Mouse (Mus musculus): ENCODE results near the gene Ptprr. TPM values are rescaled to one million over a fixed set of nuclear protein-coding genes. Genes with fewer than 3 reads are reported as not detected.

The Ptprr gene
- total and polyA plus RNA-seq, 2 experiments from 2014 or later = 20.8 to 22.9 TPM

- H3K9me3 ChIP-seq (ENCODE audit: low read length) = no peaks in the 10 kb centered on the region
- no peak overlapping the region for H3K27ac ChIP-seq
- ATAC-seq = no peak
- H3K4me3 ChIP-seq (ENCODE audit: low read length) = no peak overlapping the region
- H3K36me3 ChIP-seq (ENCODE audit: insufficient read depth, low read length) = no peaks in the 10 kb centered on the region
- no peak for TF ChIP-seq CTCF (IDR thresholded peaks at IDR 0.05; ENCODE audit: low read depth)
- WGBS = 92% methylated on average over 4 of the region's 4 CpGs
- H3K4me2 ChIP-seq (ENCODE audit: low read depth, low read length) = no peak overlapping the region
- H3K27me3 ChIP-seq (ENCODE audit: insufficient read depth, low read length) = no peaks in the 10 kb centered on the region
- no peak overlapping the region for H3K9ac ChIP-seq (replicated peaks; ENCODE audit: low read length)
- no peaks in the 10 kb centered on the region for H3K4me1 ChIP-seq (ENCODE audit: insufficient read depth, low read length)
- DNase-seq (ENCODE audit: low spot score) = no peak
These were observed 113.2 kb downstream of the Ptprr start for GRCm38 (mm10) chr10:116131223-116131622.

- Histone ChIP-seq H3K27me3 (ENCODE audit: insufficient read depth, low read length) (no peaks in the 10 kb centered on the region), H3K36me3 (ENCODE audit: insufficient read depth, low read length) (no peaks in the 10 kb centered on the region), H3K4me3 (ENCODE audit: low read length) (no peak overlapping the region), H3K27ac (no peak overlapping the region), H3K4me2 (ENCODE audit: low read depth, low read length) (no peak overlapping the region), H3K9ac (replicated peaks; ENCODE audit: low read length) (no peak overlapping the region), H3K9me3 (ENCODE audit: low read length) (no peaks in the 10 kb centered on the region), H3K4me1 (ENCODE audit: insufficient read depth, low read length) (no peaks in the 10 kb centered on the region)
- no peak for ATAC-seq
- no peak for TF ChIP-seq CTCF (IDR thresholded peaks at IDR 0.05; ENCODE audit: low read depth)
- 84% methylated on average over 4 of the region's 4 CpGs for WGBS
- DNase-seq (ENCODE audit: low spot score) = no peak
These were observed 114.2 kb downstream of the Ptprr start for GRCm38 (mm10) chr10:116132233-116132632.

DNA sequence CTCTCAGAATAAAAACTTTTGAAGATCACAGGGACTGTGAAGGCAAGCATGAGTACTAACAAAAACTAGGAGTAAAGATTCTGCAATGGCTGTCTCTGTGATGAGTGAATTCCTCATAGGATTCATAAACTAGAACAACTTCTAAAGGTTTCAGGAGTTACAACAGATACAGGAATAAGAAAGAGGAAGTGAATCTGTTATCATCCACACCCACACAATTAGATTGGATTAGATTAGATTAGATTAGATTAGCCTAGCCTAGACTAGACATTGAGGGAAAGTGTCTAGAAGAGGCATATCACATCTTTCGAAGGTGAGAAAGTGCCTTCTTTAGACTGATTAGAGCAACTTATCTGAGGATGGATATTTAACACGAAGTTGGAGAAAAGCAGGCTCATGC lies 117.2 kb downstream of the Ptprr start:
- H3K4me1 ChIP-seq (ENCODE audit: insufficient read depth, low read length) = no peaks in the 10 kb centered on the region
- ATAC-seq = no peak
- H3K36me3 ChIP-seq (ENCODE audit: insufficient read depth, low read length) = no peaks in the 10 kb centered on the region
- no peak overlapping the region for H3K4me3 ChIP-seq (ENCODE audit: low read length)
- H3K27me3 ChIP-seq (ENCODE audit: insufficient read depth, low read length) = no peaks in the 10 kb centered on the region
- 88% methylated on average over 2 of the region's 2 CpGs for WGBS
- no peak for TF ChIP-seq CTCF (IDR thresholded peaks at IDR 0.05; ENCODE audit: low read depth)
- no peak overlapping the region for H3K4me2 ChIP-seq (ENCODE audit: low read depth, low read length)
- no peaks in the 10 kb centered on the region for H3K9me3 ChIP-seq (ENCODE audit: low read length)
- no peak overlapping the region for H3K27ac ChIP-seq
- H3K9ac ChIP-seq (replicated peaks; ENCODE audit: low read length) = no peak overlapping the region
- DNase-seq (ENCODE audit: low spot score) = no peak

- Histone ChIP-seq H3K4me3 (ENCODE audit: low read length) (no peak overlapping the region), H3K36me3 (ENCODE audit: insufficient read depth, low read length) (no peaks in the 10 kb centered on the region), H3K27me3 (ENCODE audit: insufficient read depth, low read length) (no peaks in the 10 kb centered on the region), H3K27ac (no peak overlapping the region), H3K4me1 (ENCODE audit: insufficient read depth, low read length) (no peaks in the 10 kb centered on the region), H3K9ac (replicated peaks; ENCODE audit: low read length) (no peak overlapping the region), H3K4me2 (ENCODE audit: low read depth, low read length) (no peak overlapping the region), H3K9me3 (ENCODE audit: low read length) (no peaks in the 10 kb centered on the region)
- WGBS = 93% methylated on average over 8 of the region's 8 CpGs
- ATAC-seq (no peak), DNase-seq (ENCODE audit: low spot score) (no peak)
- no peak for TF ChIP-seq CTCF (IDR thresholded peaks at IDR 0.05; ENCODE audit: low read depth)
These were observed 122.2 kb downstream of the Ptprr start for GRCm38 (mm10) chr10:116140226-116140625.

DNA sequence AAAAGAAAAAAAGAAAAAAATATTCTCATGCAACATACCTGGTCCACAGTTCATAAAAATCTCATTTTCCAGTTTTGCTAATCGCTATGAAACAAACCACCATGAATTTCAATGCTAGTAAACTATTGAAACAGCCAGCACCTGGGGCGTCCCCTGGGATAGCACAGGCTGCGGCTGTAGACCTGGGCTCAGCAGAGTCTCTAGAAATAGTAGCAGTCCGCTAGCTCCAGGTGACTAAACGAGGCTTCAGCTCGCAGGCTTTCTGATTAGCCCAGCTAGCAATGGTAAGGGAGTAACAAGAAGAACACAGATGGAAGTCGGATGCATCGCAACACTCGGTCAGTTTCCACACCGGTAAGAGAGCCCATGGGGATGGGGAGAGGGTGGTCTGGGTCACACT lies 125.7 kb downstream of the Ptprr start:
- TF ChIP-seq CTCF (IDR thresholded peaks at IDR 0.05; ENCODE audit: low read depth) = no peak
- Histone ChIP-seq H3K4me3 (ENCODE audit: low read length) (no peak overlapping the region), H3K9me3 (ENCODE audit: low read length) (no peaks in the 10 kb centered on the region), H3K4me1 (ENCODE audit: insufficient read depth, low read length) (no peaks in the 10 kb centered on the region), H3K27me3 (ENCODE audit: insufficient read depth, low read length) (no peaks in the 10 kb centered on the region), H3K27ac (no peak overlapping the region), H3K36me3 (ENCODE audit: insufficient read depth, low read length) (no peaks in the 10 kb centered on the region), H3K9ac (replicated peaks; ENCODE audit: low read length) (no peak overlapping the region), H3K4me2 (ENCODE audit: low read depth, low read length) (no peak overlapping the region)
- DNase-seq (ENCODE audit: low spot score) = no peak
- no peak for ATAC-seq
- 82% methylated on average over 10 of the region's 10 CpGs for WGBS

GRCm38 (mm10) chr10:116146091-116146490 lies 128.1 kb downstream of the Ptprr start:
- DNase-seq (ENCODE audit: low spot score) (peak; percentile 21), ATAC-seq (no peak)
- H3K4me2 ChIP-seq (ENCODE audit: low read depth, low read length) = no peak overlapping the region

DNA sequence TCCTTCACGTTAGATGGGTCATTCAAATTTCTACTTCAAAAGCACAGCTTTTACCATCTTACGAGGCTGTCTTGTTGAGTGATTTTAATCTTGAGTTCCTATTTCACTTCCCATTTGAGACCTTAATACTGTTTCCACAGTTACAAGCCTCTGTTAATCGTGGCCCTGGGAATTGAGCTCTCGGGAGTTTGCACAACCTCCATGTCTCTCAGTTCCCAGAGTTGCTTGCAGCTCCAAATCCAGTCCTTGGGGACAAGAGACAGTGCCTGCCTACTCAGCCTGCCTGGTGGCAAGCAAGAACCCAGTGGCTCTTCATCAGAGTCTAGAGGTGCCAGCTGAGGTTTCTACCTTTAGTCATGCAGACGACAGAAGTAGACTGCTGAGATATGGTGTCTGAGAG lies 136.7 kb downstream of the Ptprr start:
- 78% methylated on average over 5 of the region's 5 CpGs for WGBS
- ATAC-seq = no peak
- TF ChIP-seq CTCF (IDR thresholded peaks at IDR 0.05; ENCODE audit: low read depth) = no peak
- Histone ChIP-seq H3K9me3 (ENCODE audit: low read length) (no peaks in the 10 kb centered on the region; the same call in 1 of the 2 replicates), H3K4me2 (ENCODE audit: low read depth, low read length) (no peak overlapping the region), H3K4me3 (ENCODE audit: low read length) (no peak overlapping the region), H3K36me3 (ENCODE audit: insufficient read depth, low read length) (no peaks in the 10 kb centered on the region), H3K27ac (no peak overlapping the region), H3K9ac (replicated peaks; ENCODE audit: low read length) (no peak overlapping the region), H3K27me3 (ENCODE audit: insufficient read depth, low read length) (no peaks in the 10 kb centered on the region), H3K4me1 (ENCODE audit: insufficient read depth, low read length) (no peaks in the 10 kb centered on the region)
- DNase-seq (ENCODE audit: low spot score) = peak; percentile 25

More at GRCm38 (mm10) chr10:116146091-116146490, 128.1 kb downstream of the Ptprr start:
- no peak overlapping the region for H3K9ac ChIP-seq (replicated peaks; ENCODE audit: low read length)
- no peak overlapping the region for H3K27ac ChIP-seq
- H3K27me3 ChIP-seq (ENCODE audit: insufficient read depth, low read length) = no peaks in the 10 kb centered on the region
- TF ChIP-seq CTCF (IDR thresholded peaks at IDR 0.05; ENCODE audit: low read depth) = no peak
- H3K9me3 ChIP-seq (ENCODE audit: low read length) = no peaks in the 10 kb centered on the region
- no peak overlapping the region for H3K4me3 ChIP-seq (ENCODE audit: low read length)
- WGBS = 24% methylated on average over 9 of the region's 9 CpGs
- no peaks in the 10 kb centered on the region for H3K4me1 ChIP-seq (ENCODE audit: insufficient read depth, low read length)
- no peaks in the 10 kb centered on the region for H3K36me3 ChIP-seq (ENCODE audit: insufficient read depth, low read length)

All from hindbrain, postnatal 0 days (tissue).